Mouse (Mus musculus) liver, adult 2 months (tissue): Measurements from ENCODE around the gene Zkscan1. TPM values are rescaled to one million over a fixed set of nuclear protein-coding genes. Genes with fewer than 3 reads are reported as not detected.
A peak's percentile ranks its signal among the peaks of the same experiment; 100 is the strongest.

Experiments used
- DNase-seq: peaks from one replicate; pipeline ENCODE4 v3.0.0-alpha.2; 2011; ENCODE audit warnings: low read depth, low spot score; ENCODE audit errors: extremely low read depth
- H3K27ac ChIP-seq: fragments of 200-500 bp; replicated peaks from 2 replicates; pipeline ENCODE4 v1.5.1; 2012; ENCODE audit warnings: low read depth, mild to moderate bottlenecking, control low read depth, inconsistent platforms, low read length; ENCODE audit not compliant: insufficient read depth
- H3K27me3 ChIP-seq: fragments of 200-500 bp; 2 replicates; pipeline ENCODE4 v1.6.1; 2012; ENCODE audit warnings: mild to moderate bottlenecking, moderate library complexity, low read length, inconsistent platforms; ENCODE audit not compliant: control insufficient read depth, insufficient read depth
- H3K36me3 ChIP-seq: fragments of 200-500 bp; 2 replicates; pipeline ENCODE4 v1.6.1; 2012; ENCODE audit warnings: low read length, inconsistent platforms; ENCODE audit not compliant: control insufficient read depth, insufficient read depth
- H3K4me1 ChIP-seq: fragments of 200-500 bp; 2 replicates; pipeline ENCODE4 v1.6.1; 2011; ENCODE audit warnings: low read length; ENCODE audit not compliant: control insufficient read depth, insufficient read depth
- H3K4me3 ChIP-seq: fragments of 200-500 bp; 2 replicates; pipeline ENCODE4 v1.5.1; 2011; ENCODE audit warnings: low read depth, mild to moderate bottlenecking, control low read depth, low read length, moderate library complexity; ENCODE audit not compliant: insufficient read depth
- H3K79me2 ChIP-seq: fragments of 200-500 bp; 2 replicates; pipeline ENCODE4 v1.6.1; 2012; ENCODE audit warnings: inconsistent platforms, mild to moderate bottlenecking, low read length, moderate library complexity; ENCODE audit not compliant: control insufficient read depth, insufficient read depth
- H3K9ac ChIP-seq: fragments of 200-500 bp; 2 replicates; pipeline ENCODE4 v1.6.1; 2012; ENCODE audit warnings: low read depth, mild to moderate bottlenecking, control low read depth, inconsistent platforms, low read length
- CTCF ChIP-seq: fragments of 200-500 bp; IDR thresholded peaks from 2 replicates; pipeline ENCODE4 v1.5.1; 2011; ENCODE audit warnings: low read depth, low read length, control low read depth
- POLR2A ChIP-seq: fragments of 200-500 bp; IDR thresholded peaks from 2 replicates; pipeline ENCODE4 v1.6.1; 2011; ENCODE audit warnings: low read length, control low read depth; ENCODE audit not compliant: insufficient read depth; ENCODE audit errors: extremely low read depth
- WGBS: fragments of 180-500 bp; shearing (Covaris S2); methylation state at CpG from one replicate; pipeline ENCODE4 v1.1.7; 2018; 5-methylcytosine and 5-hydroxymethylcytosine counted together
- polyA plus RNA-seq: library from polyadenylated mRNA; depleted of rRNA; stranded (reverse); fragments of >200 nt; gene quantifications from 2 replicates; pipeline ENCODE4 v1.2.3, GENCODE M21; 2012
- total RNA-seq: library from RNA; depleted of rRNA; stranded (reverse); fragments of >200 nt; gene quantifications from 2 replicates; pipeline ENCODE4 v1.2.3, GENCODE M21; 2014

The Zkscan1 gene
- total and polyA plus RNA-seq, 2 experiments: 3.1 to 24.3 TPM

DNA sequence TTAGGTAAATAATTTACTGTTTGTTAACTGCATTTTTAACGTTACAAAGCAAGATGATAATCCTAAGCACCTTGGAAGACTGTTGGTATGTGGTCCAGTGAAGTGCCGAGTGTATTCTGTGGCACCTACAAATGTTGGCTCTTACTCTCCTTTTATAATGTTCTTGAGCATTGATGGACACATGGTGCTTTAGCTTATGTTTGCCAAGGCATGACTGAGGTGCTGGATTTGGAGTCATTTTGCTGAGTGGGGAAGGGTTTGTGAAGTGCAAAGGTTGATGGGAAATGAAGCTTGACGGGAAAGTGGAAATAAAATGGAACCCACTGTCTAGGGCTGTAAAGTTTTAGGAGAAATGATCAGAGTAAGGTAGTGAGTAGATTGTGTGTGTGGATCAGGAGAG lies 3.5 kb downstream of the Zkscan1 start:
- Histone ChIP-seq H3K27ac (peak overlapping the region; percentile 84), H3K4me3 (no peak overlapping the region), H3K79me2 (peaks cover 26% of the 10 kb centered on the region; the same call in 1 of the 2 replicates), H3K4me1 (peaks cover 37% of the 10 kb centered on the region), H3K36me3 (peaks cover 17% of the 10 kb centered on the region), H3K27me3 (no peaks in the 10 kb centered on the region), H3K9ac (0 out of 2 replicates have a peak overlapping the region, but pooled peaks have one; percentile 19)
- 21% methylated on average over 3 of the region's 3 CpGs for WGBS
- TF ChIP-seq CTCF: no peak
- TF ChIP-seq POLR2A: no peak
- DNase-seq: peak; percentile 65

DNA sequence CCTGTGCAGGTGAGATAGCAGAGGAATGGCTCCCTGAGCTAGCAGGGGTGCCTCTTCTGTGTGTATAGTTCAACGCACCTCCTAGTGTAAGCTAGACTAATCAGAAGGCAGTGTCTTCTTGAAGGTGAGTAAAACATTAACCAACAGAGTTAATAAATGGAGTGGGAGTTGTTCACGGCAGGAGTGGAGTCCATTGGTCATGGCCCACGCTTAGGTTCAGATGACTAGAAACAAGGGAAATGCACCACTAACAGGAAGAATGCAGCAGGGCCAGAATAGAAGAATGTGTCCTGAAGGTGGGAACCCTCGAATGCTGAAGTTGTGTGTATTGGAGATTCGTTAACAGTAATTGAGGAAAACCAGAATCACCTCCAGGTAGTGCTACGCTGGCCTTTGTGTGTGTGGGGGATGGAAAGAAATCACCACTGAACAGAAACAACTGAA lies 4.2 kb downstream of the Zkscan1 start:
- TF ChIP-seq CTCF (no peak), POLR2A (peak; percentile 36; the same call in 1 of the 2 replicates)
- peaks cover 19% of the 10 kb centered on the region for H3K36me3 ChIP-seq
- 28% methylated on average over 6 of the region's 6 CpGs for WGBS
- H3K4me1 ChIP-seq: peaks cover 37% of the 10 kb centered on the region
- no peaks in the 10 kb centered on the region for H3K27me3 ChIP-seq
- peaks cover 26% of the 10 kb centered on the region; the same call in 1 of the 2 replicates for H3K79me2 ChIP-seq
- peak overlapping the region; percentile 97 for H3K9ac ChIP-seq
- peak overlapping the region; percentile 99 for H3K27ac ChIP-seq
- DNase-seq: peak; percentile 97
- H3K4me3 ChIP-seq: peak overlapping the region; percentile 61

DNA sequence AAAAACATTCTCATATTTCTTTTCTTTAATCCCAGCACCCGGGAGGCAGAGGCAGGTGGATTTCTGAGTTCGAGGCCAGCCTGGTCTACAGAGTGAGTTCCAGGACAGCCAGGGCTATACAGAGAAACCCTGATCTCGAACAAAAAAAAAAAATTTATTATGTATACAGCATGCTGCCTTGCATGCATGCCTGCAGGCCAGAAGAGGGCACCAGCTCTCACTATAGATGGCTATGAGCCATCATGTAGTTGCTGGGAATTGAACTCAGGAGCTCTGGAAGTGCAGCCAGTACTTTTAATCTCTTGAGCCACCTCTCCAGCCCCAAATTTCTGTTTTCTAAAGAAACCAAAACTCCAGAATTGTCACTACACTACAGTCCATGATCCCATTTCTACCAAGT lies 5.4 kb downstream of the Zkscan1 start:
- Histone ChIP-seq H3K27me3 (no peaks in the 10 kb centered on the region), H3K36me3 (peaks cover 30% of the 10 kb centered on the region), H3K4me1 (peaks cover 39% of the 10 kb centered on the region), H3K79me2 (peaks cover 26% of the 10 kb centered on the region; the same call in 1 of the 2 replicates), H3K27ac (peak overlapping the region; percentile 19; the same call in 1 of the 2 replicates), H3K4me3 (no peak overlapping the region; the same call in 1 of the 2 replicates), H3K9ac (no peak overlapping the region)
- WGBS: 50% methylated on average over 3 of the region's 3 CpGs
- TF ChIP-seq CTCF (peak; percentile 59; the same call in 1 of the 2 replicates), POLR2A (no peak)
- peak; percentile 27 for DNase-seq

GRCm38 (mm10) chr5:138090737-138091136 lies 5.9 kb downstream of the Zkscan1 start:
- WGBS: 93% methylated on average over 5 of the region's 5 CpGs
- Histone ChIP-seq H3K4me1 (peaks cover 39% of the 10 kb centered on the region), H3K27me3 (no peaks in the 10 kb centered on the region), H3K27ac (0 out of 2 replicates have a peak overlapping the region, but pooled peaks have one; percentile 20), H3K4me3 (no peak overlapping the region), H3K36me3 (peaks cover 33% of the 10 kb centered on the region), H3K79me2 (peaks cover 22% of the 10 kb centered on the region; the same call in 1 of the 2 replicates), H3K9ac (no peak overlapping the region)
- no peak for DNase-seq
- TF ChIP-seq POLR2A (no peak), CTCF (no peak)

- TF ChIP-seq POLR2A (no peak), CTCF (no peak)
- Histone ChIP-seq H3K79me2 (peaks cover 22% of the 10 kb centered on the region; the same call in 1 of the 2 replicates), H3K36me3 (peaks cover 47% of the 10 kb centered on the region), H3K4me3 (no peak overlapping the region), H3K9ac (no peak overlapping the region), H3K27me3 (no peaks in the 10 kb centered on the region), H3K4me1 (peaks cover 35% of the 10 kb centered on the region), H3K27ac (no peak overlapping the region)
- WGBS: 87% methylated on average over 4 of the region's 4 CpGs
- no peak for DNase-seq
Observed at GRCm38 (mm10) chr5:138092771-138093170, 7.9 kb downstream of the Zkscan1 start.

DNA sequence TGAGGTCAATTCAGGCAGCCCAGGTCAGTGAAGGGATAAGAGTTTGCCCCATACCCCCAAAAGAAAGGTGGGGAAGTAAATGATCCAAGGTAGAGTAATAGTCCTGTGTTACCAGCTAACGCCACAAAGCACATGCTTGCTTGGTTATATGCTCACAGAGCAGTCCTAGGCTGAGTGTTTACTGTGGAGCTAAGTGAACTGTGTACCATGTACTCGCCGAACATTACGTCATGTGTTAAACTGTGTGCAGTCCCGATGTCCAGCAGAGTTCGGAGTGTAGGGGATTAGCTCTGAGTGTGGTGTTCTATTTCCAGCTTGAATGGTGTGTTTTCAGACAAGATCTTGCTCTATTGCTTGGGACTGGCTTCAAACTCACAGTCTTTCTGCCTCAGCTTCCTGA lies 9.6 kb downstream of the Zkscan1 start:
- peaks cover 25% of the 10 kb centered on the region for H3K4me1 ChIP-seq
- H3K79me2 ChIP-seq: peaks cover 17% of the 10 kb centered on the region; the same call in 1 of the 2 replicates
- peaks cover 63% of the 10 kb centered on the region for H3K36me3 ChIP-seq
- H3K9ac ChIP-seq: peak overlapping the region; percentile 34
- peak overlapping the region; percentile 45 for H3K27ac ChIP-seq
- WGBS: 22% methylated on average over 6 of the region's 6 CpGs
- no peak overlapping the region for H3K4me3 ChIP-seq
- no peak for TF ChIP-seq CTCF
- no peak for TF ChIP-seq POLR2A
- peak; percentile 84 for DNase-seq
- H3K27me3 ChIP-seq: no peaks in the 10 kb centered on the region
